Mouse (Mus musculus) kidney, postnatal 4 days (tissue): Measurements from ENCODE around the gene Hsf4.
A peak's percentile ranks its signal among the peaks of the same experiment; 100 is the strongest.
"Not testable (repeated sequence)": the region's sequence is repeated elsewhere in the genome, so short reads cannot be mapped to it uniquely, and the experiment has no call there.

ENCODE experiments used
- DNase-seq, 2 experiments: peaks; one replicate each; pipeline ENCODE4 v3.0.0; 2021; ENCODE audit warnings: mixed read lengths in 2 of 2

Hsf4 gene

GRCm38 (mm10) chr8:105286907-105287306, 17.3 kb downstream of the Hsf4 start:
- no peak for DNase-seq

- DNase-seq = no peak
Observed at GRCm38 (mm10) chr8:105288231-105288630, 18.6 kb downstream of the Hsf4 start.

DNA sequence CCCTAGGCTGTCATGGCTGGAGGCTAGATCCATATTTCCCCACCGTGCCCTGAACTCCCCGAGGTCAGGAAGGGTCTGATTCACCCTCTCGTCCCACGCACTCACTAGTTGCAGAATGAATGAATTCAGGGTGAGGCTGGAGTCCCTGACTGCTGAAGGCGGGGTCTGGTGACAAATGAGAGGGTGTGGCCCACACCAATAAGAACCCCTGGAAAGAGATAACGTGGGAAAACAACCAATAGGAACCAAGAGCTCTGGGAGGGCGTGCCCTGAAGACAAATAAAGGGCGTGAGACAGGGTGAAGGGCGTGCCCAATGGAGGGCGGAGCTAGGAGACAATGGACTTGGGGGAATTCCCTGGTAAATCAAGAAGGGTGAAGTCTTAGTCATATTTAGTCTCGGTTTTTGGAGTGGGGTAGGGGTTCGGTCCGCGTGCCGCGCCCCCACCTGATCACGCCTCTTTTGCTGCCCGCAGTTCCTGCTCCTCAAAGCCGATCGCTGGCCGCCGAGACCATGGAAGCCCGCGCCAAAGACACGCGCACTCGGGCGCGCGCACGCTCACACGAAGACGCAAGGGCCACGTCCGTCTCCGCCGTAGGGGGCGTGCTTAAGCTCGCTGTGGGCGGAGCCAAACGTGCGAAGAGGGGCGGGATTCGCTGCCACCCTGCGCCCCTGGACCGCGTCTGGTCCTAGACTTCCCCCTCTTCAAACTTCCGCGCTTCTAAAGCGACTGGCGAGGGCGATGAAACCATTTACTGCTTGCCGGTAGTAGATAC, 19.5 kb downstream of the Hsf4 start:
- DNase-seq = peak; percentile 96 to 97

- DNase-seq = peak; percentile 64 to 75
Observed at GRCm38 (mm10) chr8:105289805-105290460, 20.3 kb downstream of the Hsf4 start, which contains the start of gene 4931428F04Rik. Gene 4931428F04Rik (minus strand): TSS chr8:105289864.

DNA sequence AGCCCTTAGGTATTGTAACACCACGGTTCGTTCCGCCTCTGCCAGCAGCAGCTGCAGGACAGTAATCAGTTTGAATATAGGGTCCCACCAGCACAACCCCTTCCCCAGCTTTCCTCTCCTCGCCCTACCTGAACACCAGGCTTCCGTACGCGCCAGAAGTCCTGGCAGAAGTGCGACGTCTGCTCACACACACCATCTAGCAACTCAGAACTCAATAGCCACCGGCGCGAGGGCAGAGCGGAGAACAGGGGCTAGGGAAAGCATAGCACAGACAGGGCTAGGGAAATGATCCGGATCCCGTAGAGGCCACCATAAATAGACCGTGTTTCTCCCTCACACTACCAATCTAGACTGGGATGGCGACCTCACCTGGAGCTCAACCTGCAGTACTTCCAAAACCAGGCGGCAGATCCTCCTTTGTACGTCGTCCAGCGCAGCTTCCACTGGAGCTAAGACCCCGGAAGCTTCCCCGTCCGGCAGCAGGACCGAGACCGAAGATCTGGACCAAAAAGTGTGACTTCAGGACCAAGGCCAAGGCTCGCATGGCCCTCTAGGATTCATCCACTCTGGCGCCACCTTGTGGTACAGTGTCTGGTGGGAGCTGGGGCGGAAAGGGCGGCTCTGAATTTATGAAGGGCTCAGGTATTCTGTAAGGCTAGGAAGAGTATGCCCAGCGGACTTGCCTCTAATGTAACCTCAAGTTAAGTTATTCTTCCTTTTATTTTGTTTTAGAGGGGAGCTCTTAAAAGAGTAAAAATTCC, 21.1 kb downstream of the Hsf4 start:
- peak; percentile 98 to 99 for DNase-seq

GRCm38 (mm10) chr8:105291364-105291763, 21.8 kb downstream of the Hsf4 start:
- DNase-seq = not testable (repeated sequence)

GRCm38 (mm10) chr8:105291802-105292201, 22.2 kb downstream of the Hsf4 start:
- DNase-seq = not testable (repeated sequence)

GRCm38 (mm10) chr8:105292471-105292870, 22.9 kb downstream of the Hsf4 start:
- no peak for DNase-seq

DNA sequence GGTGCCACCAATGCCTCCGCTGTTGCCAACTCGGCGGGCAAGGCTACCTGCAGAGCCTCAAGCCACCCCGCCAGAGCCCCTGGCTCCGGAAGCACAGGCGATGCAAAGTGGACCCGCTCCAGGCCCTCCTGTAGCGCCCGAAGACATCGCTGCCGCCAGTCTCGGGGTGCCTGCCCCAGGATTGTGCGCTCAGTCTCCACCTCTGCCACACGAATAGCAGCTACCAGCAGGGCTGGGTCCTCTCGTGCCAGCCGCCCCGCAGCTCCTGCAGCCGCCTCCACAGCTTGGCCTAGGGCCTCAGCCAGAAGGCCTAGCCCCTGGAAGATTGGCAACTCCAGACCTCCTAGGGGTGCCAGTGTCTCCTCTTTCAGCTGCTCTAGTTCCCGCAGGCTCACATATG, 23.8 kb downstream of the Hsf4 start:
- no peak for DNase-seq

DNA sequence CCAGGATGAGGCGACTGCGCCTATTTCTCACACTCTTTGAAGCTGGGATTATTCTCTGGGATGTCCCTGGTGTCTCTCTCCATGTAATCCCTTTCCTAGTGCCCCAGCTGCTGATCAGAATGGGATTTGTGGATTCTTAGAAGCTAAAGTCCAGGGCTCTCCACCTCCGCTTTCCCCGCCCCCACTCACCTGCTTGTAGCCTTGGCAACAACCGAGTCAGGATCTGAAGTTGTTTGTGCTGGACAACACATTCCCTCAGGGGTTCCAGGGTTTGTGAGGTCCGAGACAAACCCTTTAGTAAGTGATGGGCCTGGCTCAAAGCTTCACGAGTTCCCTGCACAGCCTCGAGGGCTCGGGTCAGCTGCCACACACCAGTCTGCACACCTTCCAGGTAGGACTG, 25.2 kb downstream of the Hsf4 start:
- DNase-seq = no peak

GRCm38 (mm10) chr8:105295256-105295655, 25.7 kb downstream of the Hsf4 start:
- no peak for DNase-seq

DNA sequence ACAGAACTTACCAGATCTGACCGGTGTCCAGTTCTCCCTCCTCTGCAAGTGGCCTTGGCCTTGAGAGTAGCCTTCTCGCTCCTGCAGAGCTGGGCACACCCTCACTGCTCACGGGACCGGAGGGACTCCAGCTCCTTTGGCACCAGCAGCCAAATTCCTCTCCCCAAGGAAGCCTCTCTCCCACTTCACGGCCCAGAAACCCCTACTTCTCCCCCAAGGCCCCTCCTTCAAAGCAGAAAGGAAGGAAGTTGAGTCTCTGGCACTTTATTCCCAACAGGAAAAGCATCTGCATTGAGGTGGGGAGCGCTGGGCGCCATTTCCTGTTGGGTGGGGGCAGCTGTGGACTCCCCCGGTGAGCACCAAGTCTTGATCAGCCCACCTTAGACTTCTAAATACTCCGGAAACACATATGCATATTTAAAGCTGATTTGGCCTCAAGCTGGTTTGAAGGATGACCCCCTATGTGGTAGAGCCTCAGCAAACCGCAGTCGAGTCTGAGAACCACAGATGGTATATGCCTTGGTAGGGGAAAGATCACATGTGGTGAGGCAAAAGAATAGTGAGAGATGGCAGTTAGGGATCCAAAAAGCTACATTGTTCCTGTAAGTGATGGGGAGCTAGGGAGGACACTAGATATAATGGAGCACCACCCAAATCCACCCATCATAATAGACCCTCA, 26.4 kb downstream of the Hsf4 start, which contains the start of gene Exoc3l:
TSS of gene Exoc3l (minus strand) at position 207 of the 679 bp plus-strand sequence.
- DNase-seq = peak in 1 of 2 experiments; percentile 54

DNA sequence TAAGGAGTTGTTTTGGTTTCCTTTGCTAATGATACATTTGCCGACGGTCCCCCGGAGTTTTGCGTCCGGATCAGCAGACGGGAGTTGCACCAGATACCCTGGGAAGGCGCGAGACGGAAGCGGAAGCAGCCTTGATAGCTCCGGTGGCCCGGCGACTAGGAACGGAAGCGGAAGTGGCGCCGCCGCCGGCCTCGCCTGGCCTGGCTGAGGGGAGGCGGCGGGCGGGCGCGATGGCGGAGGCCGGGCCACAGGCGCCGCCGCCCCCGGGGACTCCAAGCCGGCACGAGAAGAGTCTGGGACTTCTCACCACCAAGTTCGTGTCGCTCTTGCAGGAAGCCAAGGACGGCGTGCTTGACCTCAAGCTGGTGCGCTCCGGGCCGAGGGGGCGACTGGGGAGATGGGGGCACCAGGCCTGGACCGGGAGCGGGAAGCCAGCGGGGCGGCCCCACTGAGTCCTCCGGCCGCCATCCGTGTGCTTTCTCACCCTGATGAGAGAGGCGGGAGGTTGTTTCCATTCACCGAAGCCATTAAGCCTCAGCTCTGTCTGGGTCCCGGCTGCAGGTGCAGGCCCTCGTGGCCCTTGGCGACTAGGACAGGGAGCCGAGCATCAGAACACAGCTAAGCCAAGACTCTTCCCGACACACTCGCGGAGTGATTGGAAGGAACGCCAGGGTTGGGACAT, 28.1 kb downstream of the Hsf4 start, which contains the start of gene E2f4:
TSS of gene E2f4 (plus strand) at position 153 of the 682 bp plus-strand sequence.
- peak; percentile 93 to 96 for DNase-seq

DNA sequence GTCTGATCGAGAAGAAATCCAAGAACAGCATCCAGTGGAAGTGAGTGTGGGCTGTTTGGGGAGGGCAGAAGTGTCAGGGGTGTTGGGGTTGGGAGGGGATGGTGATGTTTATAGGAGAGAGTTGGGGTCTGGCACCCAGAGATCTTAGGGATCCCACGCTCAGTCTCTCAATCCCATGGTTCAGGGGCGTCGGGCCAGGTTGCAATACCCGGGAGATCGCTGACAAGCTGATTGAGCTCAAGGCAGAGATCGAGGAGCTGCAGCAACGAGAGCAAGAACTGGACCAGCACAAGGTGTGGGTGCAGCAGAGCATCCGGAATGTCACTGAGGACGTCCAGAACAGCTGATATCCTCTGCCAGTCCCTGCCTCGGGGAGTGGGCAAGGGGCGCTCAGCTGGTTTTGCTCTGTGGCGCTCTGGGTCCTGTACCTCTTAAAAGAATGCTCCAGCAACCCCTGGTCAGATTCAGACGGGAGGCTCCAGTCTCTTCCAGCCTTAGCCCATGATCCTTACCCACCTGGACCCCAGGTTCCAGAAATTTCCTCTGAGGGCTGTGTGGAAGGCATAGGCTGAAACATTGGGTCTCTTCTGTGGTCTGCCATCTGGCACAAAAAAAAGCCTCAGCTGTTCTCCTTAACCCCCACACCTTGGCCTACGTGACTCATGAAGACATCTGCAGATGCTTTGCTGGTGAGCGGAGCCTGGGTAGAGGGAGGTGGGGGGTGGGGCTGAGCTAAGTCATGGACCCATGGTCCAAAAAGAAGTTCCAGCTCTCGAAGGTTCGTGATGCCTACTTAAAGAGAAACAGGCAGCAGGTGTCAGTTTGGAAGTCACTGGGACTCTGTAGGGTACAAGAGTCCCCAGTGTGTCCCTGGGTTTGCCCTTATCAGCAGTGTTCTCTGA, 29.0 kb downstream of the Hsf4 start:
- DNase-seq = no peak

GRCm38 (mm10) chr8:105299962-105300361, 30.4 kb downstream of the Hsf4 start:
- DNase-seq = no peak

- no peak for DNase-seq
Observed at GRCm38 (mm10) chr8:105303396-105303795, 33.8 kb downstream of the Hsf4 start.

GRCm38 (mm10) chr8:105303874-105304273, 34.3 kb downstream of the Hsf4 start:
- no peak for DNase-seq

- DNase-seq = no peak
Observed at GRCm38 (mm10) chr8:105304325-105305210, 35.0 kb downstream of the Hsf4 start.

DNA sequence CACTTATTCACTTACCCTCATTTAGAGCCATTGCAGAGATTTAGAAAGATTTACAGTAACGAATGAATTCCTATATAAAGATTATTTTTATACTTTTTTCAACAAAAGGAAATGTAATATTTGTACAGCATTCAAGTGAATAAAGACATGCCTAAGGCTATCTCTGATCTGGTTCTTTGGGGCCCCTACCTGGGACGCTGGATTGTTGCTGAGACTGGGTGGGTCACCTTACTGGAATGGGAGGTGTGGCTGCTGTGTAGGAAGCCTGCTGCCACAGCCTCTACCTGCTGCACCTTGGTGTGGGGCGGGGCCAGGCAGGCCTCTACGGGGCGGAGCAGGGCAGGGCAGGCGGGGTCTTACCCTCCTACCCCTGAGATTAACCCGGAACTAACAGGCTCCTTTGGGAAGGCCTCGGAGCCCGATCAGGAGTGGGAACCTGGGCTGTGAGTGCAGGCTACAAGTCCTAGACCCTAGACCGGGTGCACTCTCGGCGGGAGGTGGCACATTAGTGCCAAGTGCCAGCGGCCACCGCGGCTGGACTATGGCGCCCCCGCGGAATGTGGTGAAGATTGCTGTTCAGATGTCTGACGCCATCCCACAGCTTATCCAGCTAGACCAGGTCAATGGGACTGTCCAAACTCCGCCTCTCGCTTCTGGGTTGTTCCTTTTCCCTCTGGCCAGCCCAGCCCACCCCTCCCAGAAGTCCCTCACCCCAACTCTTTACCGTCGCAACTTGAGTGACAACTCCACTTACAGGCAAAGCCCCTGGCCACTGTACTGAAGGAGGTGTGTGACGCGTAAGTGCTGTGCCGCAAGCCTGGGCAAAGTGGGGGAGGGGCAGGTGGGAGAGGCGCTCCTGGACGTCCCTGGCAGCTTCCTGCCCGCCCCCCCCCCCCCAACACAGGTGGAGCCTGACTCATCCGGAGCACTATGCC, 35.9 kb downstream of the Hsf4 start, which contains the start of gene Elmo3:
TSS of gene Elmo3 (plus strand) at position 391 of the 935 bp plus-strand sequence.
- peak; percentile 80 to 88 for DNase-seq
